Mouse (Mus musculus) embryo, embryonic 9.5 days (tissue): Measurements from ENCODE around the gene Kdm5a.

Experiments
- DNase-seq: peaks from one replicate; pipeline ENCODE4 v3.0.0-alpha.2; 2017; ENCODE audit errors: extremely low spot score

Gene Kdm5a

DNA sequence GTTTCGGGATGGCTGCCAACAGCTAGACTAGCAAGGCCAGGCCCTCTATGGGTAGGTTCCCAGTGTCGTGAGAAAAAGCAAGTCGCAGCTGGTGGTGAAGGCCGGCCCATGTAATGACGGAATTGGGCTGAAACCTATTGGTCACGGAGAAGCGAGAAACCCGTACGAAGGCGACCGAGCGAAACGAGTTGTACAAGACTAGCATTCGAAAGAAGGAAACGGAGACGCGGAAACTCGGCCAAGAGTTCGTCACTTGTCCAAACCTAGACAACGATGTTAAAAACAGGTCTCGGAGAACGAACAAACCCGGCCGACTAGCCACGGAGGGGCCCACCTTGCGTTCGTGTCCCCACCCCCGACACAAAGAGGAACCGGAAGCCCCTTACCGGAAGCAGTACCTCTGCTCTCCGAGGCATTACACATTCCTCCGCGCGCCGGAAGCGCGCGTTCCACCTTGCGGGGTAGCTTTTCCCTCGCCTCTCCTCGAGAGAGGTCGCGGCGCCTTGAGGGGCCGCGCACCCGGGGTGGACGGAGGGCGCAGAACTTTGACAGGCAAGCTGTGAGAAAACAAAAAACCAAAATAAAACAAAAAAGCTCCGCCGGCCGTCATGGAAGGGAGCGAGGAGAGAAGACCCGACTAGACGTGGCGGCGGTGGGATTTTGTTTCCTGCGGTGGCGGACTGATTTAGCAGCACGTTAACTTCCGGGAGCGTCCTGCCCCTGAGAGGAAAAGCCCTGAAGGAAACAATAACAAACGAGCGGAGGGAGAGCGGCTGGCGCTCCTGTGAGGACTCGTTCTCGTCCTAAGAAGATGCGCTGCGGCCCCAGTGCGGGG is at the start of gene Kdm5a, which contains the start of gene Ccdc77:
Kdm5a (plus strand) TSS at position 437 of the 835 bp plus-strand sequence.
Ccdc77 (minus strand) TSS at position 687 of the 835 bp plus-strand sequence.
- DNase-seq: peak; percentile 95

DNA sequence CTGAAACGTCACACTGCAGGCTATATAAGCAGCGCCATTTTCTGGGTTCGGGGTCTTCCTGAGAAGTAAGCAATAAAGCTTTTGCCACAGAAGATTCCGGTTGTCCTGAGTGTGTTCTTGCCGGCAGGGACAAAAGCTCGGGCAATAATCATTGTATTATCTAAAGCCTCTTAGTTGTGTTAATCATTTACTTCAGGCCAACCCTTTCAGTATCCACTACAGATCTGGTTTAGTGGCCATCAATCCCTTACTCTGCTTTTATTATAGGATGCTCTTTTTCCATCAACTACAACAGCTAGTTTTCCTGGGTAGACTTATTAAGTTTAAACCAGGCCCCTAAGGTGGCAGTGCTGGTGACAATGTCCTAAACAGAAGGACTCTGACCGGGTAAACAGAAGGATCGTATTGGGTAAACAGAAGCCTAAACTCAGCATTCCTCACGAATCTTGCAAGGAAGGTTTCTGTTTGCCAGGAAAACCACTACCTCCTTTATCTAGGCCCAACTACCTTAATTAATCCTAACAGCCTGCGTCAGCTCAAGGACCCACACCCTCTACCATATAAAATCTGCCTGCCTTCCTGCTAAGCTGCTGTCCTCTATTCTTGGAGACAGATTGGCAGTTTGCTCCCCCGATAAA is 45.5 kb upstream of the Kdm5a start:
- DNase-seq: no peak

DNA sequence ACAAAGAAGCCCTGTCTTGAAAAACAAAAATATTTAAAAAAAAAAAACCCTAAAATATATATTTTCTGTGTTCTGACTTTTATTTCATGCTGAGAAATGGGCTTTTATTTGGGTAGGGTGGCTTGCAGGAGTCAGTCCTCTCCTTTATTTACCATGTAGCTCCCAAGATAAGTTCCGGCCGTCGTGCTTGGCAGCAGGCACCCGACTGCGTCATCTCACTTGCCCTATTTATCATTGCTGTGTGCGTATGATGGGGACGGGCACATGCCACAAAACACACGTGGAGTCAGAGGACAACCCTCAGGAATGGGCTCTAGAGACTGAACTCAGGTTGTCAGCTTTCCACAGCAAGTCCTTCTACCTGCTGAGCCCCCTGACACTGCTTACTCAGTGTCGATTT is 44.8 kb upstream of the Kdm5a start:
- DNase-seq: no peak

DNA sequence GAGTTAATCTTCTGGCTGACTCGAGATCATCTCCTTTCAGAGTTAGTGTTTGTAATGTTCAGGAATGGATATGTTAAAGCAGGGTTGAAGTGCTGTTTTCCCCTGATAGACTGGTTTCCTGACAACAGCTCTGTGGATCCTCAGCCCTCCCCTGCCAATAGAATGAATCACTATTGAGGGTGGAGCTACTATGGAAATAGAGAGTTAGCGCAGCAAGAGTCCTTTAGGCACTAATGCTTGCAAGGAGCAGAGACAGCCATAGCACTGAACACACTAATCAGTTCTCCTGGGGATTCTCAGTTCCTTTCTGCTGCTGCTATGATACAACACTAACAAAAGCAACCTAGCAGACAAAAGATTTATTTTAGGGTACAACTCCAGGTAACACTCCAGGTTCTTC is 43.6 kb upstream of the Kdm5a start:
- DNase-seq: no peak

DNA sequence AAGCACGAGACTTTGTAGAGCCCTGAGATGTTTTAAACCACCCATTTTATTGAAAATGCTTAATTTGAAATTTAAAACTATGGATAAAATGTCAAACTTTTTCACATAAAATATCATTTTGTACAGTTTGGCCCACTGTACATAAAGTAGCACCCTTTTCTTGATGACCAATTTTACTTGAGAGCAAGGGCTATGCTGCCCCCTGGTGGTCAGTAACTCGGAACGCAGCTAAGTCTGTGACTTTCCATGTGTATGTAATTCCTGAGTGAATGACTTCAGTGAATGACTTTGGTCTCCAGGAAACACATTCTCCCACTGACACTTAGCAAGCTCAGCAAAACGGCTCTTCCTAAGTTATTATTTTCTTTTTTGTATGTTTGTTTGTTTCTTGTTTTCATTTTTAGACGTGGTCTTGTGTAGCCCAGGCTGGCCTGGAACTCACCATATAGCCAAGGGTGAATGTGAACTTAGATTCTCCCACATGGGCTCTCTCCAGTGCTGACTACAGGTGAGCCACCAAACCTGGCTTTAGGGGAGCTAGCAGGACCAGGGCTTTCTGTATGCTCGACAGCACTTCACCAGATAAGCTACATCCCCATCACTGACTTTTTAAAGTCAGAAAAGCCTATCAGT is 39.5 kb upstream of the Kdm5a start:
- peak; percentile 41 for DNase-seq

DNA sequence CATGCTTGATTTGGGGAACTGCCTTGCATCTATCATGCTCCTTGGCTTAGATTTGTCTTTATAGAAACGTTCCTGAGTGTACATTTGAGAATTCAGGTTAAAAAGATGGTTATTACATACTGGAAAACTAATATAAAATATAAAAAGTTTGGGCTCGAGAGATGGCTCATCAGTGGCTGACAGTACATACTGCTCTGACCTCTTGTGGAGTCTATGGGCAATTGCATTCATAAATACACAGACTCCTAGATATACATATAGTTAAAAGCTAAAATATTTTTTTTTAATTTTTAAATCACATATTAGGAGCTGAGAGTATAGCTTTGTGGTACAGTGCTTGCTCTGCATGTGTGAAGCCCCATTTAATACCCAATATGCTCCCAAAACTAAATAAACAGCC is 31.6 kb upstream of the Kdm5a start:
- DNase-seq: no peak

DNA sequence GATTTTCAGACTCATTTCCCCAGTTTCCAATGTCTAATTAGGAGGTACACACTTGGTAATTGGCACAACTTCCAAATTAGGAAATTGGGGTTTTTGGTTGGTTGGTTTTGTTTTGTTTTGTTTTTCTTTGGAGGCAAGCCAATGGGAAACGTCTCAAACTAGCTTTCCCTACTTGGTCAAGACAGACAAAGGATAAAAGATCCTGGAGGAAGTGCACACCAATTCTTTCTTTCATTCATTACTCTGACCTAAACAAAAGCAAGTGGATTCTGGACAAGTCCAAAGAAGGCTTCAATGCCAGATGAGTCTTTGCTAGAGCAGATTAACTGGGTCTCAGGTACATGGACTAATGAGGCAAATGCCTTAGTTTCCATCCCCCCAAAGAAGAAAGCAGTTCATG is 19.9 kb upstream of the Kdm5a start:
- DNase-seq: no peak

DNA sequence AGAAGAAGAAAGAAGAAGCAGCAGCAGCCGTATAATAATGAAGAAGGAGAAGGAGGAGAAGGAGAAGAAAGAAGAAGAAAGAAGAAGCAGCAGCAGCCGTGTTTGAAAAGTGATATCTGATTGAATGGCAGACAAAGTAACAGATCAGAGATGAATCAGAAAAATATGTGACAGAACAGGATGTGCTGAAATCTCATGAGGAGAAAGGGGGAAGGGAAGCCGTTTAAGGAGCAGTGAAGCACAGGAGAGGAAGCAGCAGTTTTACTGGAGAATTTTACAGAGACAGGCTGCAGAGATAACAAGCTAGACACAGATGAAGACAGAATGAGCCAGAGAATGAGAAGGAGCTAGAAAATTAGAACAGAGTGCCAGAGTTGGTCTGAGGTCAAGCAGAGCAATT is 14.9 kb upstream of the Kdm5a start:
- DNase-seq: no peak

DNA sequence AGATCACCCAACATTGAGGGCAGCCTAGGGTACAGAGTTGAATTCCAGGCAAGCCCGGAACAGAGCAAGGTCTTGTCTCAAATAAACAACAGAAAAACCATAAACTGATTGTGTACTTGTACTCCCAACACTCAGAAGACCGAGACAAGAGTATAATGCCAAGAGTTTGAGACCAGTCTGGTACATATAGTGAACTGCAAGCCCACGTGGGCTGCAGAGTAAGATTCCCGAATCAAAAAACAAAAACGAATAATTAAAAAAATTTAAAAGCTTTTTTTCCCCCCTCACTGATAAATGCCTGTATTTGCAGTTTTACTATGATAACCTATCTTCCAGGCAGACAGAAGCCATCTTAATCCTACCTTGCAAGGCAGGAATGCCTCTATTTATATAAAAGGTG is 7.4 kb upstream of the Kdm5a start:
- DNase-seq: no peak

DNA sequence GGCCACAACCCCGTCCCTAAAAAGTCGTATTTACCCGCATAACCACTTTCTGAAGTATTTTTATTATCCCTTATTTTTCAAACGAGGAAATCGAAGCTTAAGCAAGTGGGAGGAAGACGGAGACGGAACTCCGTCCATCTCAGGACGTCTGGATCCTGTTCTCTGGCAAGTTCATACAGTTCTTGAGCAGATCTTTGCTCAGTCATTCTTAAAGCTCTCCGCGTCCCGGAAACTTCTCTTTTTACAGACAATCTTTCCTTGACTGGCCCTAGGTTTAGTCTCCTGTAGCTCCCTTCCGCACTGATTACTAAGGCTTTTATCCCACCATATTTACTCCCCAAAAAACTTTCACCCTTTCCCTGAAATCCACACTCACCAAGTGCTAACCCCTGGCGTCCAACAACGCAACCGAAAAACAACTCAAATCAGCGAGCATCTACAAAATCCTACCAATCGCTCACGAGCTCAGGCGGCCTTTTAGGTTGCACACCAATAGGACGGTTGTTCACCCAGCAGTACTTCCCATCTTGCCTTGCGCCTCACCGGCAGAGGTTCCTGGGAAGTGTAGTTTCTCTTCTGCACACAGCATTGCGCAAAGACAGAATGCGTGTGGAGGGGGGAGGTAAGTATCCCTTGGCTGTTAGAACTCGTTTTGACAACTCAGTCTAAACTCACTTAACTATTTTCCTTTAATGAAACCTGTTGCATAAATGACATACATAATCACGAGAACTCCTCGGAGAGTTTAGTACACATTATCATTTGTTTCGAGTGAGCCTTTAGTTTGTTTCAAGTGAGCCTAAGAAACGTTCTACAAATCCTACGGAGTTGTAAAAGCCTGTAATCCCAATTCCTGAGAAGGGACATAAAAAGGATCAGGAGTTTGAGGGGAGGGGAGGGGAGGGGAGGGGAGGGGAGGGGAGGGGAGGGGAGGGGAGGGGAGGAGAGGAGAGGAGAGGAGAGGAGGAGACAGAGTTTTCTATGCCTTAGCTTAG is 6.7 kb upstream of the Kdm5a start:
- DNase-seq: peak; percentile 86

DNA sequence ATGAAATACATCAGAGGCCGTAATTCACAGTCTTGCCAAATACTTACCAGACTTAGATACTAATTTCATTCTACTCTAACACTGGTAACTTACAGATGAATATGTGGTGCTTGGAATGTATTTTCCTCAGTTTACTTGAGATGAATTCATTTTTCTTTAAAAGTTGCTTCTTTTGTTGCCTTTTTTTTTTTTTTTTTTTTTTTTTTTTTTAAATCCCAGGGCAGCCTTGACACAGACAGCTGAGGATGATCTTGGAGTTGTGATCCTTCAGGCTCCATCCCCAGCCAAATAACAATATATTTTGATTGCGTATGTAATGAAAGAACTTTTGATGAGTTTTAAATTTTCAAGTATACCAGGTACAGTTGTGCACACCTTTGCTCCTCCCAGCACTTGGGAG is 1.8 kb upstream of the Kdm5a start:
- no peak for DNase-seq

DNA sequence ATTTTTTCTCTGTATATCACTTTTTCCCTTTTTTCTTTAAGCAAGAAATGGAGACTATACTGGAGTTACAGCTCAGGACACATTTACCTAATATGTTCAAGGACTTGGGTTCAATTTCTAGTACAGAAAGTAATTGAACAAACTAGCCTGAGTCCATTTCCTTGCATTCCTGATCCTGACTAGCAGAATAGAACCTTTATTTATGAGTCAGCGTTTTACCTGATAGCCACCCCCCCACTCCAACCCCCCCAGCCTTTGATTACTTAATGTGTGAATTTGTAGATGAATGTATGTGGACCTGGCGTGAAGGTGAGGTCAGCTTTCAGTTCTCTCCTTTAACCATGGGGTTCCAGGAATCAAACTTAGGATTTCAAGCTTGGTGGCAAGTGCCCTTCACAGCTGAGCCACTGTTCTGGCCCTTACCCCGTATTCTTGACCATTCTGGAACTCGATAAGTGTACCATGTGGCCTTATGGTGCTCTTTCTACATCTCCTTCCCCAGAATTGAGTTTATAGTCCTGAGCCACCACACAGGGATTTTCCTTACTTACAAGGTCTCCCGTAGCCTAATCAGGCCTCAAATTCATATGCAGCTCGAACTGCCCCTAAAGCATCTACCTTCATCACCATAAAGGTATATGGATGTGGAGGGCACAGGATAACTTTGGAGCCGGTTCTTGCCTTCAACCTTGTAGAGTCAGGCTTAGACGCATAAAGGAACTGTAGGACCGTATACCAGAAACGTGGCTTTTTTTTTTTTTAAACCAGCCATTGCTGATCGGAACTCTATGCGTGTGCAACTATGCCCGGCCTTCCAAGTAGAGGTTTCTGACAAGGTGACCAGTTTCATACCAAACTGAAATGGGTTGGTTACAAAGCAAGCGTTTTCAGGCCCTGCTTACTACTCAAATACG is 893 bp upstream of the Kdm5a start:
- peak; percentile 28 for DNase-seq

DNA sequence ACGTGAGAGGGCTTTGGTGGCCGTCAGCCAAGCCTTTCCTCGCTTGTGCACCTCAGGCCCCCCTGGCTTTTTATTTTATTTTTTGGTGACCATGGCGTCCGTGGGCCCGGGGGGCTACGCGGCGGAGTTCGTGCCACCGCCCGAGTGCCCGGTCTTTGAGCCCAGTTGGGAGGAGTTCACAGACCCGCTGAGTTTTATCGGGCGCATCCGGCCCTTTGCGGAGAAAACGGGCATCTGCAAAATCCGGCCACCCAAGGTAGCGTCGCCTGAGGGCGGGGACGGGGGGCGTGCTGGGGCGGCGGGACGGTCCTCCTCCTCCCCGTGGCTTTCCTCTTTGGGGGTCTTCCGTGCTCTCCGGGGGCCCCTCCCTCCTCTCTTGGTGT is 590 bp downstream of the Kdm5a start:
- DNase-seq: no peak

DNA sequence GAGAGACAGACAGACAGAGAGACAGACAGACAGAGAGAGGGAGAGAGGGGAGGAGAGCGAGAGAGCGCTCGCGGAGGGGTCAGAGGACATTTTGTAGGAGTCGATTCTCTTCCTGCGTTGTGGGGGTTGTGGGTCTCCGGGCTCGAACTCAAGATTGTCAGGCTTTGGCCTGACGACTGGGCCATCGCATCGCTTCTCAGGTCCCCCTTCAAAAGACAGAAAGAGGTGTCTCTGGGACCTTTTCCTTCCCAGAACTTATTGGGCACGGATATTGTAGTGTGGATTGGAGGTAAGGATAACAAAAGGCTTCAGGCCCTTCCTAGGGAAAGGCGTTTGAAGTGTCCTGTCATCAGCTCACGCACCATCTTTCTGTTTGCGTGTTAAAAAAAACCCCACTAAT is 1.1 kb downstream of the Kdm5a start:
- peak; percentile 12 for DNase-seq

DNA sequence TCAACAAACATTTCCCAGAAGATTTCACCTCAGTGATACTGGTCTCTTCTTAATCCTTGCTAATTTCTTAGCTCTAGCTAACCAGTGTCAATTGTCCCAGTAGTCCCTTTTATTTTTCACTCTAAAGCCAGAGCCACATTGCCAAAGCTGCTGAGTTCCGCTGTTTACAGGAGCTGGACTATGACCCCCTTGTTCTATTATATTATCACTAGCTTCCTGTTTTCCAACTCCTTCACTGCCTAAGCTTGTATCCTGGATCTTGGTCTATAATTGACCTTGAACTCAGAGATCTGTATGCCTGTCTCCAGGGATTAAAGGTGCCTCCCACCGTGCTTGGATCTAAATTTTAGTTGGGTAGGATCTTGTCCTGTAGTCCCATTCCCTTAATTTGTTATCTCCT is 12.8 kb downstream of the Kdm5a start:
- DNase-seq: no peak

DNA sequence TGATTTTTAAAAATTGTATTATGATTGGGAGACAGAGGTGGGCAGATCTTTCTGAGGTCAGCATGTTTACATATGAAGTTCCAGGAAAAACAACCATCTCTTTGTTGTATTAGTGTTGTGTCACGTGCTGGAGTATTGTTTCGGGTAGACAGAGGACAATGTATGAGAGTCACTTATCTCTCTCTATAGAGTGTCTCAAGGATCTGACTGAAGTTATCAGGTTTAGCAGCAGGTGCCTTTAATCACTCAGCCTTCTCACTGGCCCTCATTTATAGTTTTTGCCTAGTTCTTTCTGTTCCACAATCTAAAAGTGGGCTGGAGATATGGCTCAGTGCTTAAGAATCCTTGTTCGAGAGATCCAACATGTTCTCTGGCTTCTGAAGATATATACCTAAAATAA is 26.1 kb downstream of the Kdm5a start:
- no peak for DNase-seq

DNA sequence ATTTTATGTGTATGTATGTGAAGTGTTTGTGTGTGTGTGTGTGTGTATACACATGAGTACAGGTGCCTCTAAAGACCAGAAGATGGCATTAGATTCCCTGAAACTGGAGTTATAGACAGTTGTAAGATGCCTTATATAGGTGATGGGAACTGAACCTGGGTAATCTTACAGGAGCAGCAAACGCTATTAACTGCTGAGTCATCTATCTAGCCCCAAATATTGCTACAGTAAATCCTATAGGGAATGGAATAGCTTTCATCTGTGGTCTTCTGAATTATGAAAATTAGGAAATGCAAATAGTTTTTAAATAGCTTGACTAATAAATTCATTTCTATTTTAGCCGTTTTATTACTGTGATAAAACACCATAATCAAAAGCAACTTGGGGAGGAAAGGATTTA is 28.9 kb downstream of the Kdm5a start:
- DNase-seq: no peak

DNA sequence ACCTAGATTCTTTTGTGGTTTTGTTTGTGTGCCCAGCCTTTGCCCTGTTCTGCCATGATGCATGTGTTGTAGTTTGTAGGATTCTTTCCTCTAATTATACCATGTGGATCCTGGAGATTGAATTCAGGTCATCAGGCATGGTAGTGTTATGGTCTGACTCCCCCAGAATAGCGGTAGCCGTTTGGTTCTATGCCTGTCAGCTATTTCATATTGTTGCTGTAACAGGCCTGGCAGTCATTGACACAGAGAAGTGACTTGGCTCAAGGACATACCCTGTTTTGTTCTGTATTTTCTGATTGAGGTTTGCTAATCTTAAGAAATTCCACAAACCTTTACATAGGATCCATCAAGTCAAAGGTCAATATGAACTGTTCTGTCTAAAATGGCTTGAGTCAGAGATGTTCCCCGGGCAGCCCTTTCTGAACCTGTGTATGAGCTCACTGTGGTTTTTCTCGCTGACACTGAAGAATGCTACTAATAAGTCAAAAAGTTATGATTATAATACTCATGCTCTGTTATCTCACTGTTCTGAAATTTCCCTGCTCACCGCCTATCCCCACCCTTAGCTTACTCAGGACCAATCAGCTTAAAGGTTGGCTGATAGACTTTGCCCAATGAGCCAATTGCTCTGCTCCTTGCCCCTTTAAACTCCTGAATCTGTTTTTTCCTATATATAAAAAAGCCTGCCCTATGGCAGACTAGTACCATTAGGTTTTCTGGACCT is 31.9 kb downstream of the Kdm5a start:
- no peak for DNase-seq

DNA sequence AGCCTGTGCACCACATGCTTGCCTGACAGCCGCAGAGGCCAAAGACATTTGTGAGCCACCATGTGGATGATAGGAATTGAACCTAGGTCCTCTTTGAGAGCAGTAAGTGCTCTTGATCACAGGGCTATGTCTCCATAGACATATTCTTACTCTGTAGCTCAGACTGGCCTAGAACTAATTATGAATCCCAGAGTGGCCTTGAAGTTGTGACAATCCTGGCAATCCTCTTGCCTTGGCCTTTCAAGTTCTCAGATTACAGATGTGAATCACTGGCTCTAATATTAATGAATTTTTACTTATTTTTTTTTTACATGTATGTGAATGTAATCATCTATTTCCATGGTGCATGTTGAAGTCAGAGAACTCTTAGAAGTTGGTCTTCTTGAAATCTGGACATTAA is 40.0 kb downstream of the Kdm5a start:
- no peak for DNase-seq

DNA sequence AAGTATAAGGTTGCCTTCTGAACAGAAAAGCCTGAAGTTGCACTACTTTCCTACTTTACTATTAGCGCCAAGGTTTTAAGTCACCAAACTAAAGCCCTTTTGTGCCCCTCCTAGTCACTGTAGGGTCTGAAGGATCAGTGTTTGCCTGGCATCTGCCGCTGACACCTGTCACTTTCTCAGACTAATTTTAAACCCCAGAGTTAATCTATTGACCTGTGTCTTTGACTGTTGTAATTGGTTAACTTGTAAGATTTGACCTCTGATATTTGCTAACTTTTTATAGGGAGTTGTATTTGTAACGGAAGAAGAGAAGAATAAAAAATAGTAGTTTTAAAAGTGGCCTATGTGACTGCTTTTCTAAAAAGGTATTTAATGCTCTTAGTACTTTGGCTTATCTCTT is 74.2 kb downstream of the Kdm5a start:
- no peak for DNase-seq
